Comparison of ENCODE assay signal across 9 mouse cellular contexts in the genomic region with DNA sequence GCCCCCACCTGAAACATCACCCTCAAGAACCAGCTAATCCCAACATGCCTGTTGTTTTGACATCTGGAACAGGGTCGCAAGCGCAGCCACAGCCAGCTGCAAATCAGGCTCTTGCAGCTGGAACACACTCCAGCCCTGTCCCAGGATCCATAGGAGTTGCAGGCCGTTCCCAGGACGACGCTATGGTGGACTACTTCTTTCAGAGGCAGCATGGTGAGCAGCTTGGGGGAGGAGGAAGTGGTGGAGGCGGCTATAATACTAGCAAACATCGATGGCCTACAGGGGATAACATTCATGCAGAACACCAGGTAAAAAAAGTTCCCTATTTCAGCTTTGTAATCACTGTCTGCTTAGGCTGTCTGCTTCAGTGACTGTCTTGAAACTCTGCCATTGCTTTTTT. TPM values are rescaled to one million over a fixed set of nuclear protein-coding genes. Genes with fewer than 3 reads are reported as not detected.
DNase-seq lines count a peak whose midpoint lies in the region; ATAC-seq and TF ChIP-seq lines count a peak whose summit lies in the region.
"Had no signal": no experiment of that assay in that cellular context is flagged by ENCODE, and none has a peak within 500 bp of the region (broad histone marks: within the 10 kb centered on the region; RNA-seq: fewer than 3 reads in every experiment).

No protein-coding gene starts in this region.

- WGBS in heart, embryonic 10.5 days, result 76% methylated on average over 7 of the region's 7 CpGs
- 59% methylated on average over 7 of the region's 7 CpGs for WGBS in liver, embryonic 14.5 days (ENCODE audit: insufficient replicate concordance)

- H3K27me3 ChIP-seq in heart, embryonic 10.5 days (ENCODE audit: insufficient read depth, poor library complexity, severe bottlenecking), result no peaks in the 10 kb centered on the region
- no peaks in the 10 kb centered on the region for H3K27me3 ChIP-seq in liver, embryonic 14.5 days (ENCODE audit: control insufficient read depth, insufficient read depth, low read length)

- H3K4me1 ChIP-seq in heart, embryonic 10.5 days, result peaks cover 34% of the 10 kb centered on the region
- peaks cover 20 to 25% of the 10 kb centered on the region in 2 experiments for H3K4me1 ChIP-seq in liver, embryonic 14.5 days (replicated peaks; ENCODE audit: control insufficient read depth in 2 of 2, insufficient read depth in 2 of 2, low read length in 1 of 2)

- no peak overlapping the region for H3K27ac ChIP-seq in heart, embryonic 10.5 days
- H3K27ac ChIP-seq in liver, embryonic 14.5 days, result no peak overlapping the region

- TF ChIP-seq CTCF in liver, embryonic 14.5 days (IDR thresholded peaks at IDR 0.05; ENCODE audit: low read depth), result no peak

- TF ChIP-seq EP300 in liver, embryonic 14.5 days (IDR thresholded peaks at IDR 0.05; ENCODE audit: low read depth), result no peak

- no peak overlapping the region for H3K9ac ChIP-seq in liver, embryonic 14.5 days (replicated peaks)

- H3K9me3 ChIP-seq in heart, embryonic 10.5 days, result no peaks in the 10 kb centered on the region
- H3K9me3 ChIP-seq in liver, embryonic 14.5 days (ENCODE audit: control insufficient read depth, low read length), result no peaks in the 10 kb centered on the region

- peak; percentile 61 for DNase-seq in heart, embryonic 10.5 days (ENCODE audit: low spot score)
- DNase-seq in heart, adult 8-10 months (ENCODE audit: low spot score), result no peak
- DNase-seq in spleen, postnatal 36 days (ENCODE audit: low spot score in 2 of 2), result peak; percentile 60
- DNase-seq in spleen, postnatal 14 days (ENCODE audit: low spot score in 2 of 2), result no peak
- DNase-seq in liver, embryonic 14.5 days (ENCODE audit: low read depth in 3 of 3, low spot score in 3 of 3), result no peak
- no peak for DNase-seq in kidney, postnatal 36 days
- DNase-seq in lung, postnatal 10 days, result no peak
- DNase-seq: right cerebral cortex, postnatal 25 days had no signal

- H3K36me3 ChIP-seq in heart, embryonic 10.5 days, result peaks cover 54% of the 10 kb centered on the region
- peaks cover 57% of the 10 kb centered on the region for H3K36me3 ChIP-seq in liver, embryonic 14.5 days (replicated peaks; ENCODE audit: control insufficient read depth, insufficient read depth, low read depth)

- no peak for ATAC-seq in liver, embryonic 14.5 days (ENCODE audit: insufficient read depth)
- no peak for ATAC-seq in megakaryocyte progenitor cell, adult 5-6 weeks (replicated peaks; ENCODE audit: poor library complexity)

- peak overlapping the region; percentile 46 for H3K4me2 ChIP-seq in liver, embryonic 14.5 days (ENCODE audit: low read depth)

- no peak overlapping the region for H3K4me3 ChIP-seq in heart, embryonic 10.5 days
- no peak overlapping the region for H3K4me3 ChIP-seq in liver, embryonic 14.5 days (ENCODE audit: insufficient read depth in 1 of 2, low read depth in 2 of 2, low read length in 2 of 2)

RNA-seq across cellular contexts. Expression of gene Pum1, which starts 5.9 kb away (rescaled TPM):
- polyA plus RNA-seq in heart, embryonic 10.5 days (2016; fragmentation: Nextera tagmentation; extraction: Ambion mirVana), result 72.5 and 81.0 TPM in 2 replicates
- total RNA-seq in heart, adult 8-10 months (2022), result 10 to 100 TPM; 53.7 to 65.4 (median 60.3) TPM
- polyA plus RNA-seq in liver, embryonic 14.5 days (2012; rRNA removed), result 15.2 and 17.9 TPM in 2 replicates
- 23.1 and 26.8 TPM in 2 replicates for polyA plus RNA-seq in liver, embryonic 14.5 days (2014; fragmentation: Nextera tagmentation; extraction: Ambion mirVana)
- 60.2 and 61.5 TPM in 2 replicates for total RNA-seq in megakaryocyte progenitor cell, adult 5-6 weeks (2015)
- 38.1 and 51.2 TPM in 2 replicates for total RNA-seq in megakaryocyte progenitor cell, adult 5-6 weeks (2017)

Comparison
In these comparisons a context has a peak if more than half of its experiments do, and no peak if none do; other contexts are left out.
1. DNase-seq: peak in heart, embryonic 10.5 days (single experiment) and spleen, postnatal 36 days (2 of 2); none in heart, adult 8-10 months (single experiment), spleen, postnatal 14 days (0 of 2), liver, embryonic 14.5 days (0 of 3), kidney, postnatal 36 days (0 of 2) and lung, postnatal 10 days (single experiment).